Mouse (Mus musculus): Measurements from ENCODE around the gene Trip4.

The Trip4 gene

GRCm38 (mm10) chr9:65834628-65835354 is 73.8 kb downstream of the Trip4 start:
- DNase-seq (ENCODE audit: low read depth, low spot score), result no peak

DNA sequence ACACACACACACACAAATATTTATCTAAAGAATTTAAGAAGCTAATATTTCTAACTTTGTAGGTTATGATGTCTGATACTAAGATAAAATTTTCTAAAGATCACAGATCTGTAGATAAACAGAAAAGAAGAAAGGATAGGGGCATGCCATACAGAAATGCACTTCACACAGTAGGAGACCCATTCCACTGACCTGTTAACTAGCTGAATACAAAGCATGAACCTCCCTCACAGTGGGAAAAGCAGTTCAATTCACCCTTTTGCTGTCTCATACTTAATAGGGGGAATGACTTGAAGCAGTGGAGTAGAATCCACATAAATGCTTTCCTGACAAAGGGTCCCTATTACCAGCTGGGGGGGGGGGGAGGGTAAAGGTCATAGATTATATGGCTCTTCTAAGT is 75.0 kb downstream of the Trip4 start:
- DNase-seq (ENCODE audit: low read depth, low spot score), result no peak

GRCm38 (mm10) chr9:65833230-65833629 is 75.4 kb downstream of the Trip4 start:
- no peak for DNase-seq (ENCODE audit: low read depth, low spot score)

- DNase-seq (ENCODE audit: low read depth, low spot score), result peak; percentile 53
These were observed 76.6 kb downstream of the Trip4 start for GRCm38 (mm10) chr9:65832041-65832440.

DNA sequence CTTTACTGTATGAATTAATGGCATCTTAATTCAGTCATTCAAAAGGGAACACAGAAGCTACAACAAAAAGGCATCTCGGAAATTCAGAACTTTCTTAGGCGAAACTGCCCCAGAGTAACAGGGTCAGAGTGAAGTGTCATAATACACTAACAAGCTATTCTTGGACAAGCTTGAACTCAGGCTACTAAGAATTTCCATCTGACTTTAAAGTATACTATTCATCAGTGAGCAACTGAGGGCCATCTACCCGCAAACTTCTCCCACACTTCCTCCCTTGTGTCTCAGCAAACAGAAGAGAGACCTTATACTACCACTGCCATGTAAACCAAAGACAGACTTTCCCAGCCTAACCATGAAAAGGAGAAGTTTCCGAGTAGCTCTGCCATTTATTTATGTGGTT is 77.4 kb downstream of the Trip4 start:
- DNase-seq (ENCODE audit: low read depth, low spot score), result no peak

GRCm38 (mm10) chr9:65830255-65830654 is 78.3 kb downstream of the Trip4 start:
- DNase-seq (ENCODE audit: low read depth, low spot score), result peak; percentile 76

- no peak for DNase-seq (ENCODE audit: low read depth, low spot score)
These were observed 79.2 kb downstream of the Trip4 start for GRCm38 (mm10) chr9:65829410-65829809.

DNA sequence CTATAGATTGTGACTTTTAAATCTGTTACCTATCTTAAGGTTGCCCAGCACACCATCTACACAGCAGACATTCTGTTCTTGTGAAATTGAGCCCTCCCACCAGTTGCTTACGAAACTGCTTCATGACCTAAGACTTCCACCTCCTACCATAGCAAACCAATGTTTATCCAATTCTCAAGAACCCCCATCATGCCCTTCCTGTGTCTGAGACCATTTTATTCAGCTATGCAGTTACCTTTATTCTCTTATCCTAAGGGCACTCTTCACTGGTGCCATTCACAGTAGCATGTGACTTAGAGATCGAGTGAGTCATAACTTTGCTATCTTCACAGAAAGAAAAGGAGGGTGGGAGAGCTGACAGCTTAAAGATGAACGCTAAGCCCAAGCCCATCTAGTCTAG is 80.1 kb downstream of the Trip4 start:
- no peak for DNase-seq (ENCODE audit: low read depth, low spot score)

DNA sequence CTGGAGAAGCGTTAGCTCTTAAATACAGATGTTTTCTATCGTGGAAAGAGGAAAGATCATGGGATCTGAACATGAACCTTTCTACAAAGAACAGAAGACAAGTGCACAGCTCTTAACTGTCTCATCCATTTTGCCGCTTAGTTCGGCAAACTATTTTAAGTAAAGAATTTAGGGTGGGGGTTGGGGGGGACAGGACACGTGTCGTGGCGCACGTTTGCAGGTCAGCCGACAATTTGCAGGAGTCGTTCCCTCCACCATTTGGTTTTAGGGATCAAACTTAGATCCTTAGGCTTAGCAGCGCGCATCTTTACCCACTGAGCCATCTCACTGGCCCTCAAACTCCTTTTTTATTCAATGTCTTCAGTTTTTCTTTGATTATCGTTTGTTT is 80.6 kb downstream of the Trip4 start:
- DNase-seq (ENCODE audit: low read depth, low spot score), result no peak

- peak; percentile 85 for DNase-seq (ENCODE audit: low read depth, low spot score)
These were observed 81.1 kb downstream of the Trip4 start, which contains the start of gene Zfp609 for GRCm38 (mm10) chr9:65827344-65828015. Zfp609 (minus strand) TSS chr9:65827564.

- DNase-seq (ENCODE audit: low read depth, low spot score), result no peak
These were observed 81.8 kb downstream of the Trip4 start for GRCm38 (mm10) chr9:65826588-65827343.

DNA sequence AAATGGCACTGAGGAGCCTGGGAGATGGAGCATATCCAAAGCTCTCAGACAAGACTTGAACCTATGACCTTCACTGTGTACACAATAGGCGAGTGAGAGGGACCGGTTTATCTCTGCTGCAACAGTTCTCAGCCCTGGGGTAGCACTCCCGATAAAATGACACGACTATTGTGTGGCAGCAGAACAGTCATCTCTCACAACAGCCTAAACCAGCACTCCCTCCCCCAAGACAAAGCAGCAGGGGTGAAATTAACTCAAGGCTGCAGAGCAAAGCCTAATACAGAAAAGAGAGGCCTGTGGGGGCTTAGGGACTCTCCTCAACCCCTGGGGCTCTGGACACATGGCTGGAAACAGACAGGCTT is 82.4 kb downstream of the Trip4 start:
- no peak for DNase-seq (ENCODE audit: low read depth, low spot score)

- DNase-seq (ENCODE audit: low read depth, low spot score), result no peak
These were observed 84.7 kb downstream of the Trip4 start for GRCm38 (mm10) chr9:65823716-65824462.

DNA sequence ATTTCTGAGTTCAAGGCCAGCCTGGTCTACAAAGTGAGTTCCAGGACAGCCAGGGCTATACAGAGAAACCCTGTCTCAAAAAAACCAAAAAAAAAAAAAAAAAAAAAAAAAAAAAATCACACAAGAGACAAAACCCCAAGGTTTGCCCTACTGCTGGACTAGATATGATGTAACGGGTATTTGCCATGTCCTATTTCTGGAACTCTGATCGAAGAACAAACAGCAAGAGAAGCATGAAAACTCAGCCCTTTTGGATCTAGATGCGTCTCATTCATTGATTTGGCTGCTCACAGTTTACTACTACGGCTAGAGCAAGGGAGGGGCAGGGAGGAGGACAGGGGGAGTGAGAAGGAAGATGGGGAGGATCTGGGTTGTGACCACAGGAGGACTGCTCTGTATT is 86.6 kb downstream of the Trip4 start:
- DNase-seq (ENCODE audit: low read depth, low spot score), result no peak

DNA sequence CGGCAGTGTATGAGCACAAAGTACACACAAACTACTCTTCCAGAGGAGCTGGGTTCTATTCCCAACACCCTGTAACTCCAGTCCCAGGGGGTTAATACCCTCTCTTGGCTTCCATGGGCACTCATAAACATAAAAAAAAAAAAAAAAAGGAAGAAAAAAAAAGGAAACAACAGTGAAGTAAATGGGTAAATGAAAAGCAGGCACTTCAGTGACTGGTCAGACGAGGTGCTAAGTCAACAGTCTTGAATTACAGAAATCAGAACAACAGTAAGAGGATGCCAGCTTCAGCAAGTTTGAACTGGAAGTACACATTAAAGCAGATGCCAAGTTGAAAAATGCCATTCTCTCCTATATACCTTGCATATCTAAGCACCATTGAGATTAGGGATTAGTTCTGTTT is 88.3 kb downstream of the Trip4 start:
- DNase-seq (ENCODE audit: low read depth, low spot score), result no peak

DNA sequence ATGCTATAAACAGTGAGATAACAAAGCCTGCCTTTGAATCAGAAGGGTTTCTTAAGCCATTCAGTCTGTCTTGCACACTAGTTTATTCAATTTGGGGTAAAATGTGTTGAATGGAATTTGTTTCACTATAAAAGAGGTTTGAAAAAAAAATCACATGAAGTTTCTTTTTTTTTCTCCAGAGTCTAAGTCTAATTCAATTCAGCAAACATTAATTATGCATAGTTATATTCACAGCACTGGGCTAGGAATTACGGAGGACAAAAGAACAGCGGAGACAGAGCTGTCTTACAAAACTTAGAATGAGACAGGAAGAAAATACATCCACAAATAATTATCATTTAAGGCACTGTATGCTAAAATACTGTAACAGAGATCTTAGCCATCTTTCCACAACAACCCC is 90.2 kb downstream of the Trip4 start:
- DNase-seq (ENCODE audit: low read depth, low spot score), result no peak

GRCm38 (mm10) chr9:65812841-65813240 is 95.8 kb downstream of the Trip4 start:
- no peak for DNase-seq (ENCODE audit: low read depth, low spot score)

GRCm38 (mm10) chr9:65811784-65812183 is 96.8 kb downstream of the Trip4 start:
- no peak for DNase-seq (ENCODE audit: low read depth, low spot score)

- DNase-seq (ENCODE audit: low read depth, low spot score), result no peak
These were observed 100.8 kb downstream of the Trip4 start for GRCm38 (mm10) chr9:65807818-65808217.

- DNase-seq (ENCODE audit: low read depth, low spot score), result no peak
These were observed 101.3 kb downstream of the Trip4 start for GRCm38 (mm10) chr9:65807251-65807650.

GRCm38 (mm10) chr9:65799770-65800169 is 108.8 kb downstream of the Trip4 start:
- DNase-seq (ENCODE audit: low read depth, low spot score), result no peak

GRCm38 (mm10) chr9:65795651-65796050 is 112.9 kb downstream of the Trip4 start:
- no peak for DNase-seq (ENCODE audit: low read depth, low spot score)
